Mouse (Mus musculus): ENCODE measurements around the gene 1110051M20Rik. TPM values are rescaled to one million over a fixed set of nuclear protein-coding genes. Genes with fewer than 3 reads are reported as not detected.
A peak's percentile ranks its signal among the peaks of the same experiment; 100 is the strongest.
"Not testable (repeated sequence)": the region's sequence is repeated elsewhere in the genome, so short reads cannot be mapped to it uniquely, and the experiment has no call there.

1110051M20Rik gene
- polyA plus RNA-seq, 1 experiment from 2014 or later = 69.4 TPM

GRCm38 (mm10) chr2:91244557-91245228, 199.8 kb downstream of the 1110051M20Rik start:
- Histone ChIP-seq H3K27me3 (ENCODE audit: control insufficient read depth, insufficient read depth, low read depth, low read length) (no peaks in the 10 kb centered on the region), H3K36me3 (ENCODE audit: control insufficient read depth, insufficient read depth, low read length) (no peaks in the 10 kb centered on the region), H3K27ac (ENCODE audit: low read length) (no peak overlapping the region), H3K4me1 (replicated peaks; ENCODE audit: control insufficient read depth, insufficient read depth, low read length) (no peaks in the 10 kb centered on the region), H3K4me2 (ENCODE audit: low read depth, low read length) (no peak overlapping the region), H3K4me3 (ENCODE audit: low read length) (no peak overlapping the region), H3K9me3 (ENCODE audit: control insufficient read depth, low read length) (no peaks in the 10 kb centered on the region), H3K9ac (ENCODE audit: low read length) (no peak overlapping the region)
- ATAC-seq (ENCODE audit: low read depth) = no peak
- 67% methylated on average over 5 of the region's 5 CpGs for WGBS

DNA sequence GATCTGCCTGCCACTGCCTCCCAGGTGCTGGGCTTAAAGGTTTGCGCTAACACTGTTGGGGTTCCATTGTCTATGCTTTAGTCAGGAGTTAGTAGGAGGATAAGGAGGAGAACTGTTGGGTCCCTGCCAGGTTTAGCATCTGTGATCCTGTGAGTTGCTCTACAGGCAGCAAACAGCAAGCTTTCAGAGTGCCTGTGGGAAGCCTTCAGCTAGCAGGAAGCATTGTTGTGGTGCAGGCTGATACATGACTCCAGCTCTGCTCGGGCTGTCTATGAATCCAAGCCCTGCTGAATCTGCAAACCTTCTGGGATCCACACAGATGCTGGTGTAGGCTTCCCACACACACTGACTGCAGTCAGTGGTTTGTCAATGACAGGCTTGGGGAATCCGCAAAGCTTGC, 201.1 kb downstream of the 1110051M20Rik start:
- Histone ChIP-seq H3K9me3 (ENCODE audit: control insufficient read depth, low read length) (no peaks in the 10 kb centered on the region), H3K27ac (ENCODE audit: low read length) (no peak overlapping the region), H3K4me3 (ENCODE audit: low read length) (no peak overlapping the region), H3K4me2 (ENCODE audit: low read depth, low read length) (no peak overlapping the region), H3K27me3 (ENCODE audit: control insufficient read depth, insufficient read depth, low read depth, low read length) (no peaks in the 10 kb centered on the region), H3K9ac (ENCODE audit: low read length) (no peak overlapping the region), H3K4me1 (replicated peaks; ENCODE audit: control insufficient read depth, insufficient read depth, low read length) (no peaks in the 10 kb centered on the region), H3K36me3 (ENCODE audit: control insufficient read depth, insufficient read depth, low read length) (no peaks in the 10 kb centered on the region)
- WGBS = 60% methylated on average over 3 of the region's 3 CpGs
- no peak for ATAC-seq (ENCODE audit: low read depth)

GRCm38 (mm10) chr2:91242547-91242946, 202.0 kb downstream of the 1110051M20Rik start:
- no peak for ATAC-seq (ENCODE audit: low read depth)
- H3K4me1 ChIP-seq (replicated peaks; ENCODE audit: control insufficient read depth, insufficient read depth, low read length) = no peaks in the 10 kb centered on the region; the same call in 1 of the 2 replicates
- WGBS = 58% methylated on average over 5 of the region's 5 CpGs
- no peak overlapping the region for H3K4me2 ChIP-seq (ENCODE audit: low read depth, low read length)
- no peak overlapping the region for H3K27ac ChIP-seq (ENCODE audit: low read length)
- no peak overlapping the region for H3K9ac ChIP-seq (ENCODE audit: low read length)
- H3K36me3 ChIP-seq (ENCODE audit: control insufficient read depth, insufficient read depth, low read length) = no peaks in the 10 kb centered on the region
- H3K9me3 ChIP-seq (ENCODE audit: control insufficient read depth, low read length) = no peaks in the 10 kb centered on the region
- no peak overlapping the region for H3K4me3 ChIP-seq (ENCODE audit: low read length)
- no peaks in the 10 kb centered on the region for H3K27me3 ChIP-seq (ENCODE audit: control insufficient read depth, insufficient read depth, low read depth, low read length)

GRCm38 (mm10) chr2:91237511-91238080, 206.9 kb downstream of the 1110051M20Rik start:
- not testable (repeated sequence) for H3K4me1 ChIP-seq (replicated peaks; ENCODE audit: control insufficient read depth, insufficient read depth, low read length); H3K9me3 ChIP-seq (ENCODE audit: control insufficient read depth, low read length); H3K27me3 ChIP-seq (ENCODE audit: control insufficient read depth, insufficient read depth, low read depth, low read length); H3K36me3 ChIP-seq (ENCODE audit: control insufficient read depth, insufficient read depth, low read length)
- 7% methylated on average over 4 of the region's 4 CpGs for WGBS
- ATAC-seq (ENCODE audit: low read depth) = peak; percentile 48
- Histone ChIP-seq H3K4me3 (ENCODE audit: low read length) (peak overlapping the region; percentile 69), H3K4me2 (ENCODE audit: low read depth, low read length) (peak overlapping the region; percentile 73), H3K9ac (ENCODE audit: low read length) (peak overlapping the region; percentile 73), H3K27ac (ENCODE audit: low read length) (peak overlapping the region; percentile 98)

- Histone ChIP-seq H3K4me2 (ENCODE audit: low read depth, low read length) (peak within 1 kb of the TSS; percentile 73), H3K27me3 (ENCODE audit: control insufficient read depth, insufficient read depth, low read depth, low read length) (no peaks in the 10 kb centered on the region), H3K27ac (ENCODE audit: low read length) (peak within 1 kb of the TSS; percentile 98), H3K4me1 (replicated peaks; ENCODE audit: control insufficient read depth, insufficient read depth, low read length) (no peaks in the 10 kb centered on the region; the same call in 1 of the 2 replicates), H3K4me3 (ENCODE audit: low read length) (peak within 1 kb of the TSS; percentile 69), H3K36me3 (ENCODE audit: control insufficient read depth, insufficient read depth, low read length) (no peaks in the 10 kb centered on the region; the same call in 1 of the 2 replicates), H3K9me3 (ENCODE audit: control insufficient read depth, low read length) (no peaks in the 10 kb centered on the region), H3K9ac (ENCODE audit: low read length) (peak within 1 kb of the TSS; percentile 73)
- peak; percentile 99 for ATAC-seq (ENCODE audit: low read depth)
- WGBS = under 1% methylated on average over 48 of the region's 48 CpGs
These were observed 207.6 kb downstream of the 1110051M20Rik start, which contains the start of gene Ddb2 for GRCm38 (mm10) chr2:91236601-91237510. TSS of gene Ddb2 (minus strand) at chr2:91236982.

GRCm38 (mm10) chr2:91229735-91230134, 214.8 kb downstream of the 1110051M20Rik start:
- H3K4me1 ChIP-seq (replicated peaks; ENCODE audit: control insufficient read depth, insufficient read depth, low read length) = no peaks in the 10 kb centered on the region
- no peaks in the 10 kb centered on the region for H3K27me3 ChIP-seq (ENCODE audit: control insufficient read depth, insufficient read depth, low read depth, low read length)

More at GRCm38 (mm10) chr2:91229735-91230134, 214.8 kb downstream of the 1110051M20Rik start:
- Histone ChIP-seq H3K4me2 (ENCODE audit: low read depth, low read length) (no peak overlapping the region), H3K36me3 (ENCODE audit: control insufficient read depth, insufficient read depth, low read length) (no peaks in the 10 kb centered on the region; the same call in 1 of the 2 replicates), H3K9me3 (ENCODE audit: control insufficient read depth, low read length) (no peaks in the 10 kb centered on the region), H3K27ac (ENCODE audit: low read length) (no peak overlapping the region), H3K9ac (ENCODE audit: low read length) (no peak overlapping the region), H3K4me3 (ENCODE audit: low read length) (no peak overlapping the region)
- ATAC-seq (ENCODE audit: low read depth) = no peak
- 76% methylated on average over 2 of the region's 2 CpGs for WGBS

Small RNAs within 50 kb of the gene (microRNA-seq; reads per million reads assigned to microRNA genes)
- gene Gm22071 = not detected

Other genes starting within 250 kb of the 1110051M20Rik start
- gene Nr1h3, start 241.9 kb downstream of the 1110051M20Rik start, polyA plus RNA-seq (2015; fragmentation: Nextera tagmentation; extraction: Ambion mirVana) = 27.0 and 30.8 TPM in 2 replicates
- gene Acp2, start 241.8 kb downstream of the 1110051M20Rik start, polyA plus RNA-seq (2015; fragmentation: Nextera tagmentation; extraction: Ambion mirVana) = 32.6 and 33.3 TPM in 2 replicates
- gene Ddb2, start 207.7 kb downstream of the 1110051M20Rik start, polyA plus RNA-seq (2015; fragmentation: Nextera tagmentation; extraction: Ambion mirVana) = 22.0 and 22.1 TPM in 2 replicates
- gene Pacsin3, start 188.8 kb downstream of the 1110051M20Rik start, polyA plus RNA-seq (2015; fragmentation: Nextera tagmentation; extraction: Ambion mirVana) = 52.8 and 57.4 TPM in 2 replicates
- gene Arfgap2, start 179.7 kb downstream of the 1110051M20Rik start, polyA plus RNA-seq (2015; fragmentation: Nextera tagmentation; extraction: Ambion mirVana) = 86.0 and 89.8 TPM in 2 replicates
- gene Lrp4, start 12.8 kb upstream of the 1110051M20Rik start, polyA plus RNA-seq (2015; fragmentation: Nextera tagmentation; extraction: Ambion mirVana) = 13.9 and 15.4 TPM in 2 replicates
- gene Ckap5, start 82.1 kb upstream of the 1110051M20Rik start, polyA plus RNA-seq (2015; fragmentation: Nextera tagmentation; extraction: Ambion mirVana) = 75.6 and 84.9 TPM in 2 replicates
- gene F2, start 191.7 kb upstream of the 1110051M20Rik start, polyA plus RNA-seq (2015; fragmentation: Nextera tagmentation; extraction: Ambion mirVana) = 0.85 and 8.9 TPM in 2 replicates
- 8.4 and 12.3 TPM in 2 replicates for gene Zfp408, start 205.1 kb upstream of the 1110051M20Rik start, polyA plus RNA-seq (2015; fragmentation: Nextera tagmentation; extraction: Ambion mirVana)
- gene Arhgap1, start 205.2 kb upstream of the 1110051M20Rik start, polyA plus RNA-seq (2015; fragmentation: Nextera tagmentation; extraction: Ambion mirVana) = 157 and 159 TPM in 2 replicates